Mouse (Mus musculus): Measurements from ENCODE around the gene Pde7b. TPM values are rescaled to one million over a fixed set of nuclear protein-coding genes. Genes with fewer than 3 reads are reported as not detected.

Gene Pde7b
- total RNA-seq (2017), result 1.6 TPM in 2 replicates

DNA sequence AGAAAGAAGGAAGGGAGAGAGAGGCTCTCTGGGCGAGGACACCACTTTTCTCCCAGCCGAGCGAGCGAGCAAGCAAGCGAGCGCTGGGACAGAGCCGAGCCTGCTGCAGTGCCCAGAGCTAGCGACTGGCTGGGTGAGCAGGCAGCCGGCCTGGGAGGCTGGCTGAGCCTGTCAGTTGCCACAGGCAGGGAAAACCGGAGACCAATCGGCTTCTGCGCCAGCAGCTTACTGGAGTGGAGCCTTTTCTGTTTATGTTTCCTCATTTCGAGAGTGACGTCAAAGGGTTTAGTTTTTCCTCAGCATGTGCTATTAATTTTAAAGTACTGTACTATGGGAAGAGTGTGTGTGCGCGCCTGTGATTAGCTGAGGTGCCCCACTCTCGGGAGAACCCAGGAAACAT lies at the start of gene Pde7b:
TSS of gene Pde7b (minus strand) at position 173 of the 400 bp plus-strand sequence.
- ATAC-seq (replicated peaks; ENCODE audit: low read depth, poor library complexity, severe bottlenecking), result peak; percentile 94

DNA sequence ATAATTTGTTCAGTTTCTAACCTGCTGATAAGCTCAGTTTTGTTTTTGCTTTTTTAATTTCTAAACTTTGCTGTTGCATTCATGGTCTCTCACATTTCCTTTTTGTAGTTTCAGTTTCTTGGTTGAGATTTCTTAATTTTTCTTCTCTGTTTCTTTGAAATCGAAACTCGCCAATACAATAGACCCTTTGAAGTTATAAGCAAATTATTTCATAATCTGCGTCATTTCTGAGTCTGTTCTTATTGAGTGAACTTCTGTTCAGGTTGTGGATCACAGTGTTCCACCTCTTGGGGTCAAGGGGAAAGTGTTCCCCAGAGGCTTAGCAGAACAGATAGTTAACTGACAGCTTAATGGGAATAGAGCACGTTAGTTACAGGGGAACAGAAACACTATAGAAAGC lies 47.2 kb upstream of the Pde7b start:
- ATAC-seq (replicated peaks; ENCODE audit: low read depth, poor library complexity, severe bottlenecking), result no peak

DNA sequence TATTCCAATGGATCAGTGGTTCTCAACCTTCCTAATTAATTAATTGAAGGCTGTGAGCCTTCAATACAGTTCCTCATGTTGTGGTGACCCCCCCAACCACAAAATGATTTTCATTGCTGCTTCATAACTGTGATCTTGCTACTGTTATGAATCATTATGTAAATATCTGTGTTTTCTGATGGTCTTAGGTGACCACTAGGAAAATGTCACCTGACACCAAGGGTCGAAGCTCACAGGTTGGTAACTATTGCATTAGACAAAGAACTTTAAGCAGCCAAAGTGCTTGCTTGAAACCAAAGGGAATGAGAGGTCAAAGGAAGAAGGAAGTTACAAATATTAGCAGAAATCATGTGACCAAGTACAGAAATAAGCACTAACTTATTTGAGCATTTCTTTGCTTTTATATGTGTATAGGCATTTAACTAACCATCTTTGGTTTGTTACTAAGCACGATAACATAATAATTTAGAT lies 45.6 kb upstream of the Pde7b start:
- ATAC-seq (replicated peaks; ENCODE audit: low read depth, poor library complexity, severe bottlenecking), result no peak

DNA sequence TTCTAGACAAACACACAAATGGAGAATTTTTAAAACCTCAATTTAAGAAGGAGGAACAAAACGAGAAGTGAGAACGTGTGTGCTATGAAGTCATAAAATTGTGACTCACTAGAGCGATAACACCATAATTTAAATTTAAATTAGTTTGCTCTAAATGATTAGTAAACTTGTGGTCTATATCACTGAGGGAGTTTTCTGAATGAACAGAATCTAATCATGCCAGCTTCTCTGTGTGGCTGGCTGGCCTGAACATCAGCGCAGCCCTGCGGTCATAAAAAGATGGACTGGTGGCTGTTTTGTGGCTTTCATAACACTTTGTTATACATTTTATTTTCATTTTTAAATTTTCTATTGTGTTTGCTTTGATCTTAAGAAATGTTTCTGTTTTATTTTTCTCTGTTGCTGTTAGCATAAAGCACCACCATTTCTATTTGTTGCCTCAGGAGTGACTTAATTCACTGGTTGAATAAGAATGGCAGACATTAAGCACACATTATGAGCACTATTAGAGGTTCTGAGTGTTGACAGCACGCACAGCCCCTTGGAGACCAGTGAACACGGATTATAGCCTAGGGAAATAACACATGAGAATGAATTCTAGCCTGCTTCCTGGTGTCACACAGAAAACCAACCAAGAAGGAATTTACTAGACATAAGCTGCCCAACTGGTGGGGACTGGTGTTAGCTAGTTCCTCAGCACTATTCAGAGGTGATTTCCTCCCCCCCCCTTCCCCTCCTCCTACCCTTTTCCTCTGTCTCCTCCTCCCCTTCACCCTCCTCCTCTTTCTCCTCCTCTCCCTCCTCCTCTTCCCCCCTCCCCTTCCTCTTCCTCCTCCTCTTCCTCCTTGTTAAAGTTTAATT lies 44.9 kb upstream of the Pde7b start:
- ATAC-seq (replicated peaks; ENCODE audit: low read depth, poor library complexity, severe bottlenecking), result 0 out of 2 replicates have a peak, but pooled peaks have one; percentile 18

DNA sequence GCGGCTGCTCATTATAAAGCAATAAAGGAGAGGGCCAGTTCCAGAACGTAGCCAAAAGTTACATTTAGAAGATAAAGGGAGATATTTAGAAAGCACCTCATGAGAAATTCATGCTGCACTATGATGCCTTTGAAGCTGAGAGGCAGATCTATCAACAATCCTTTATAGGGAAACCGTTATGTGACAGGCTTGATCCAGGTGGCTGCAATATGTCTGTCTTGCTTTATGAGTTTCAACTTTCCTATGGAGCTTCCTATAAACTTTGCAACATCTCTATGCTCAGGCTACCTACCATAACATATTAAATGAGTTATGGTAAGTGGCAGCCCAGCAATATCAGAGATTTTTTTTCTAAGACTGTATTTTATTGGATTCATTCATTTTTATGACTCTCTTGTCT lies 39.5 kb upstream of the Pde7b start:
- no peak for ATAC-seq (replicated peaks; ENCODE audit: low read depth, poor library complexity, severe bottlenecking)

DNA sequence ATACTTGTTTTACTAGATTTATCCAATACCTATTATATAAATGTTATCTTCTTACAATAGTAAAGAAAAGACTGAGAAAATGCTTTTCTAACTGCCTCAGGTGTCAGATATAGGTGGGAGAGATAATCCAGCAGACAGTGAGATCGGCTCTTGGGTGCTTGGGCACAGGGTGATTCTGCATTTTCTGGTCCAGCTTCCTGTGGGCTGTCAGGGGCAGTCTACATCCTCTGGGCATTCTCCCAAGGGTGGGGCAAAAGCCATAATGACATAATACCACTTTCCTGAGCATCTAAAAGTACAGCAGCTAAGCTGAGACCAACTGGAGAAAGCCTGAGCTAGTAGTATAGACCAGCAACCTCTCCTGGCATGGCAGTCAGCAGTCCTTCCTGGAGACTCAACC lies 34.1 kb upstream of the Pde7b start:
- ATAC-seq (replicated peaks; ENCODE audit: low read depth, poor library complexity, severe bottlenecking), result peak; percentile 52; the same call in 1 of the 2 replicates

DNA sequence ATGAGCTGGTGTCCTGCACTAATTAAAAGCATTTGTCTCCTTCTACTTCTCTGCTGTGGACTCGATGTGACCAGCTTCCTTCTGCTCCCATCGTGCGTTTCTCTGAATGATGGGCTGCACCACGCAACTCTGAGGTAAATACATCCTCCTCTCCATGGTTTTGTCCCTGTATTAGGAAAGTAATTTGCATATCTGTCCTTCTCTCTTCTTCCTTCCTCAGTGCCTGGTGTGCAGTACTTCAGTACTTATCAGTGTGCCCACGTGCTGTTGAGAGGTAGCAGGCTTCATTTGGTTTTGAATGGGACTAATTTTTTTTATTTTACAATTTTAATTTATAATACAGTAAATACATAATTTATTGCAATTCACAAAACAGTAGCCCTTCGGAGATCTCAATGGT lies 33.4 kb upstream of the Pde7b start:
- ATAC-seq (replicated peaks; ENCODE audit: low read depth, poor library complexity, severe bottlenecking), result peak; percentile 60; the same call in 1 of the 2 replicates

DNA sequence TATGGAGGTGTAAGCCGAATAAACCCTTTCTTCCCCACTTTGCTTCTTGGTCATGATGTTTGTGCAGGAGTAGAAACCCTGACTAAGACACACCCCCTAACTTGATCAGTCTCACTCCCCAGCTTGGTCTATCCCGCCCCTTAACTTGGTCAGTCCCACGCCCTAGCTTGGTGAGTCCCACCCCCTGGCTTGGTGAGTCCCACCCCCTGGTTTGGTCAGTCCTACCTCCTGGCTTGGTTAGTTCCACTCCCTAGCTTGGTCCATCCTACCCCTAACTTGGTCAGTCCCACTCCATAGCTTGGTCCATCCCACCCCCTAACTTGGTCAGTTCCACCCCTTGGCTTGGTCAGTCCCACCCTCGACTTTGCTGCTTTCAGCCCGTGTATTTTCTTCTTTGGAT lies 31.3 kb upstream of the Pde7b start:
- no peak for ATAC-seq (replicated peaks; ENCODE audit: low read depth, poor library complexity, severe bottlenecking)

DNA sequence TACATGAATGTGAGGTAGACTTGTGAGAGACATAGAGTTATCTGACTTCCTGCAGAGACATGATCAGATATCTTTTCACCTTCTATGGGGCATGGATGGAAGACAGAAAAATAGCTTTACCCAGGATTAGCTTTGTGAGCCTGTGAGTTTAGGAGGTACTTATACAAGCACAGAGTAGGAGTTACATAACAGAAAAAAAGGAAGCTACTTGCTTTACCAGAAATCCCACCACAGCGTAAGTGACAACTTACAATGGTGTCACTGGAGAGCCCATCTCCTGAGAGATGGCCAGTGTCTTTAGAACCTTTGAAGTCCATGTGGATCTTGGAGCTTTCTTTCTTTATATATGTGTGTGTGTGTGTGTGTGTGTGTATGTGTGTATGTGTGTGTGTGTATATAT lies 28.0 kb upstream of the Pde7b start:
- peak; percentile 73 for ATAC-seq (replicated peaks; ENCODE audit: low read depth, poor library complexity, severe bottlenecking)

DNA sequence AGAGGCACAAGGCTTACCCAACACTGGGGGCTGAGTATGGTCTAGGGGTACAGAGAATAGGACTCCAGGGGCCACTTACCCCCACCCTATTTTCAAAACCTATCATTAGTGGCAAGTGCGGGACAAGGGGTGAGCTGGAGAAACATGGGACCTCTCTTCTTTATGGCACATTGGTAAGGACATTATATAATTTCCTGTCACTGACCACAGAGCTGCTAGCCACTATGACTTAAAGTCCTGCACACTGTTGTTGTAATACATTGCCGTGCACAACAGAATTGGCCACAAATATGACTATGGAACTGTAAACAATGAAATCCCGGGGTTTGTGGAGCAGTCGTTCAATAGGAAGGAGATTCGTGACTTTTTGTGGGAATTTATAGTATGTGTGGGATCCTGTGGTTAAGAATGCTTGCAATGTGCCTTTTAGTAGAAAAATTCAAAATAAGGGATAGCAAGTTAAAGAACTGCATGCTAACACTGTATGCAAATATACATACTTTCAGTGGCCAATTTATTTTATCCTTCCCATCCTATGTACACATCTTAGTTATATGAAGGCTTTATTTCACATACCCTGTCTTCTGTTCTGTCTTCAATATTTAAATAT lies 25.9 kb upstream of the Pde7b start:
- ATAC-seq (replicated peaks; ENCODE audit: low read depth, poor library complexity, severe bottlenecking), result no peak

DNA sequence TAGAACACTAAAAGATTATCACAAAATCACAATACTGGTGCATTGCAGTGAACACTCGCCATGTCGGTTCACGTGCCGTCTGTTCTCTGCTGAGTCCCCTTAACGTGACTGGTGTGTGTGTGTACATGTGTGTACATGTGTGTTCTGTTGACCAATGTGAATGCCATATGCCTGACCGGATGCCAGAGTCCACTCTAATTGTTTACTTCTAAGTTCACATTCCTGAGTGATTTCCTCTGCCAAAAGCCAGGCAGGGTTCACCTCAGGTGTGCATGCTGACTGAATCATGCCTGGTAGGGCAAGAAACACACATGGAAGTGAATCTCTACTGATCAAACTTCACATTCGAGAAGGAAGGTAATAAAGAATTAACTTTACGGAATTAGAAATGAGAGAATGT lies 24.1 kb upstream of the Pde7b start:
- no peak for ATAC-seq (replicated peaks; ENCODE audit: low read depth, poor library complexity, severe bottlenecking)

DNA sequence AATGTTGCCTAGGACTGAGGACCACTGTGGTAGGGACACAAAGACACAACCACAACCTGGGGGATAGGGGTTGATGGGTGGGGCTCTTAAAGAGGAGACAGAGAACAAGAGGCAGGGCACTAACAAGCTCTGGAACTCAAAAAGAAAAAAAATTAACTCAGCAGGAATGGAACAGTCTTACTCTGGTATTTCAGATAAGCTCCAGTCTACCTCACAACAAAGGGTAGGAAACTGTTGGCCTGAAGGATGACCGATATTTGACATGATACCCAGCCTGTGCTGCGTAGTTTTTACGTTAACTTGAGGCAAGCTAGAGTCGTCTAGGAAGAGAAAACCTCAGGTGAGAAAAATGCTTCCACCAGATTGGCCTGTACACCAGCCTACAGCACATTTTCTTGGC lies 22.4 kb upstream of the Pde7b start:
- no peak for ATAC-seq (replicated peaks; ENCODE audit: low read depth, poor library complexity, severe bottlenecking)

DNA sequence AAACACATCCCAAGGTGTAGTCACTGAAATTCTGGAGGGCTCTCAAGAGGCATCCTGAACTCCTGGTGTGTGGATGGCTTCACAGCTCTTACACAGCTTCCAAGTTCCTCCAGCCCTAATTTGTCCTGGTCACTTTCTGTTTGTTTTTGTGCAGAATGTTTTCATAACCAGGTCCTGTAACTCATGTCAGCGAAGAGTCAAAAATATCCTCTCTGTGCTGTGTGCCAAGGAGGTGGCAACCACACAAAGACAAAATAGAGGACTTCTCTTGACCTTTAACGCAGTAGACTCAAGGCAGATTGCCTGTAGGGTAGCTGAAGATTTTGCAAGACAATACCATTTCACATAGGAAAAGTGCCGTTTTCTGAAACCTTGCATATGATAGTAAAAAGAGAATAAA lies 14.9 kb upstream of the Pde7b start:
- no peak for ATAC-seq (replicated peaks; ENCODE audit: low read depth, poor library complexity, severe bottlenecking)

DNA sequence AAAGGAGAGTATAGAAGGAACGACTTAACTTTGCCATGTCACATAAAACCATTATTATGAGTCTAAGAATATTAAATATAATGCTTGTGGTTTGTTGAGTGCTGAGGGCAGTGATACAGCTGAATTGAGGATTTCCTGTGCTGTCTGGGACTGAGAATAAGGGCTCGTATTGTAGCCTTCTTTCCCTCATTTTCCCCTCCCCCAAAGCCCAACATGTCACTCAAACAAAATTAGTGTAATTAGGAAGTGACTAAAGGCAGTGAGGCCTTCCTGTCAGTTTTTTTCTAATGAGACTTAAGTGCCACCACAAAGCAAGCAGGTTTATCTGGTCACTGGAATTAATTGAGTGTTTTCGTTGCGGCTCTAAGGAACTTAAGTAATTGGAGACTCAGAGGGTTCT lies 12.3 kb upstream of the Pde7b start:
- ATAC-seq (replicated peaks; ENCODE audit: low read depth, poor library complexity, severe bottlenecking), result peak; percentile 85

DNA sequence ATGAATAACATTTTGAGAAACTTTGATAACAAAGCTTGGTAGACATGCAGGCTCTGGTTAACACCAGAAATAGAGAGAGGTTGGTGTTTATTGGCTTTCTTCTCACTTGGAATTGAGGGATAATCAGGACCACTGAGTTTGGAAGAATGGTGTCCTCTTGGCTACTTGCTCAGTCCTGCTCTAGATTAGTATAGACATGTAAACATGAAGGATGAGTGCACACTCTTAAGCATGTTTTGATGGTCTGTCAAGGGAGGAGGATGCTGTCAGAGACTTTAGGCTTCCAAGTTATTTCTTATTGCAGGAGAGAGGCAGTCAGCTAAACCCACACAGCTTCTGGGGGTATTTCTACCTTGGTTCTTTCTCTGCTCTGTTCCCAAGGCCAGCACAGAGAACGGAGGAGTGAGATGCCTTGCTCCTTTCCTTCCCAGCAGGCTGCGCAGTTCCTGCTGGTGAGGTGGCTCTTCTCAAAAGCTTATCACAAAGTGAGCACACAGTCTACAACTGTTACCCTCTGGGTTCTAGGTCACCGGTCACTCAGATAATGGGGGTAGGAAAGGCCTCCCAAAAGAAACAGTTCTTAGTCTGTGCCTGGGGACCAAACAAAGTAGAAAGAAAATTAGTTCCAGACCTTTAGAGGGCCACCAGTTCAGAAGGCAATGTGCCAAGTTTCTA lies 11.0 kb upstream of the Pde7b start:
- no peak; the same call in 1 of the 2 replicates for ATAC-seq (replicated peaks; ENCODE audit: low read depth, poor library complexity, severe bottlenecking)

DNA sequence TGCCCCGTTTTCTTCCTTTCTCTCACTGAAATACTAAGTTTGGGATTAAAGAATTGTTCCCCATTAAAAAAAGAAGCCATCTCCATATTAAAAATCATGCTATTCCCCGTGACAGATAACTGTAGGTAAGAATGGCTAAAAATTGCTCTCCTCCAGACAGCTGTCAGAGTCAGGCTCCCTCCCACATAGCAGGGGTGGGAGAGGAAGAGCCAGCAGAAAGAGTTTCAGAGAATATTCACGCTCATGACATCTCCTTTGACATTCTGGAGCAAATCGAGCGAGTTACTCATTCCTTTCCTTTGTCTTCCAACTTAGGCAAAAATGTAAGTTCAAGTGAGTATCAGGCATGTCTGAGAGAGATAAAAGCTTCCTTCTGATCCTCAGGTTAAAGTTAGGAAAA lies 8.7 kb upstream of the Pde7b start:
- no peak for ATAC-seq (replicated peaks; ENCODE audit: low read depth, poor library complexity, severe bottlenecking)

DNA sequence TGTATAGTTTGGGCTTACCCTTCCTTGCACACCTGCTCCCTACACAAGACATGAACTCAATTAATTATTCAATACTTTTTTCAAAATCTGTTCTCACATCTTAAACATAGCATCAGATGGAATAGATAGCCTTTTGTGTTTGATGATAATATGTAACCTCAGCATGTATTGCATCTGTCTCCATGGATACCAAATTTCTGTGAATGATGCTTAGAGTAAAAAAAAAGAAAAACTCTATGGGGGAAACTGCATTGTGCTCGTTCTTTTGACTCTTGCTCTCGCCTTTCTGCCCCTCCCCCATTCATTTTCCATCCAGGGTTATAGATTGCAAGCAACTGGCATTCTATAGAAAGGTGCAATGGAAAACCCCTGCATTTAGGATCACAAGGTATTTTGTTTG lies 7.3 kb upstream of the Pde7b start:
- no peak for ATAC-seq (replicated peaks; ENCODE audit: low read depth, poor library complexity, severe bottlenecking)

DNA sequence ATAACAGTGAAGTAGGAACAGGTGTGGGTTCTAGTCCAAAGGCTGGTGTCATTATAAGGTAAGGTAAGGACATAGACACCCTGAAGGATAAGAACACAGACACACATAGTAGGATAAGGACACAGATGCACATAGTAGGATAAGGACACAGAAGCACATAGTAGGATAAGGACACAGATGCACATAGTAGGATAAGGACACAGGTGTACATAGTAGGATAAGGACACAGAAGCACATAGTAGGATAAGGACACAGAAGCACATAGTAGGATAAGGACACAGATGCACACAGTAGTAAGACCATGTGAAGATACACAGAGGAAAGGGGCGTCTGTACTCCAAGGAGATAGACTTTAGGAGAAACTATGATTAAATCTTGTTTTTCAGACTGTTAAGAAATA lies 5.2 kb upstream of the Pde7b start:
- ATAC-seq (replicated peaks; ENCODE audit: low read depth, poor library complexity, severe bottlenecking), result no peak

DNA sequence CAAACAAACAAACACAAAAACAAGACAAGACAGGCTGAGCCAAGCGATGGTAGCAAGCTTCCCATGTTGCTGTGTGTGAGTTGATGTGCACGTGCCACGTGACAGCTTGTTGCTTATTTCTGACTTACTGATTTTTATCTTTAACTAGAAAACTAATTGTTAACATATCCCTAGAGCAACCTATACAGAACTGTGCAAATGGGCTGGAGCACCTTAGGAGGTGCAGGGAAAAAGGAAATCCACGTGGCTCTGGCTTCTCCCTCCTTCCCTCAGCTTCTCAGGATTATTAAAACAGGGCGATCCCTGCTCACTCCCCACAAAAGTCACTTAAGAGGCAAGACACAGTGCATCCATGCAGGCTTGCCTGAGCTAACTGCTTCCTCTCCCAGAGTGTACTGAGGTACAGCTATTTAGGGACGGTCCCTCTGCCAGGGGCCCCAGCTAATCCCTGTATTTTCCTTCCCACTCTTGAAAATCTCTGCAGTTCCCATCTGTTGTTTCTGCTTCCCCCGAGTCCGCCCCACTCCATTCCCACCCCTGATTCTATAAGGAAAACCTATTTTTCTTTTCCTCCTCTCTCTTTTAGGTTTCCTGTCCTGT lies 606 bp upstream of the Pde7b start:
- ATAC-seq (replicated peaks; ENCODE audit: low read depth, poor library complexity, severe bottlenecking), result no peak

DNA sequence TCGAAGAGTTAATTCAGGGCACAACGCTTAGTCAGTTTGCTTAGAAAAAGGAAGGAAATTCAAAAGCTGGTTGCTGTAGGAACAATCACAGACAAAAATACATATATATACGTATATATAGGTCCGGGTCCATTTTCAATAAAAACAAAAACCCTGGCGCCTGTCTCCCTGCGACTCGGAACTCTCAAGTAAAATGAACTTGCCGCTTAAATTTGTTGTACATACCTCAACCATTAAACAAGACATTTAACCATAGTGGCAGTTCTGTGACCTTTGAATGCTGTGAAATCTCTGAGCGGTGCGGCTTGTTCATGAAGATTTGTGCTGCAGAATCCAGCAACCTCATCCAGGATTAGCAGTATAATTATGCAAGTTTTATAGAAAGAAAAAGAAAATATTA lies 427 bp downstream of the Pde7b start:
- peak; percentile 16; the same call in 1 of the 2 replicates for ATAC-seq (replicated peaks; ENCODE audit: low read depth, poor library complexity, severe bottlenecking)

DNA sequence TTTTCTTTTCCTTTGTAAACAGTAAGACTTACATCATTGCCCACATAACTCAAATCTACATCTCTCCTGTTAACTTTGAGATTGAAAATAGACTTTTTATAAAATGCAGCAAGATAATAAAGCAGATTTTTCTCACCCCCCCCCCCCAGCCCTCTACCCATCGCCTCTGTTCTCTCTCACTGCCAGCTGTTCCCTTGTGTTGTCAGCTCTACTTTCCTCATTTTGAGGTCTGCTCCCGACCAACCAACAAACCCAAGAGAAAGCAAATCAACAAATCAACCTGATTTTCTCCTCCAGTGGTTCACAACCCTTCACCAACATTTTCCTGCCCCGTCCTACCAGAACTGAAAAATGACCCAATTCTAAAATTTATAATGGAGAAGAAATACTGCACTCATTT lies 916 bp downstream of the Pde7b start:
- ATAC-seq (replicated peaks; ENCODE audit: low read depth, poor library complexity, severe bottlenecking), result no peak
